Mouse (Mus musculus) urinary bladder, adult 2 months (tissue): ENCODE measurements around the gene Olfr551. TPM values are rescaled to one million over a fixed set of nuclear protein-coding genes. Genes with fewer than 3 reads are reported as not detected.

Experiments
- polyA plus RNA-seq: library from polyadenylated mRNA; depleted of rRNA; stranded (reverse); fragments of >200 nt; gene quantifications from 2 replicates; pipeline ENCODE4 v1.2.3, GENCODE M21; 2012; rRNA removed

Gene Olfr551
- polyA plus RNA-seq, 1 experiment: not detected

Other genes starting within 250 kb of the Olfr551 start
- 21.9 and 23.9 TPM in 2 replicates for gene Rrm1, start 150.2 kb downstream of the Olfr551 start, polyA plus RNA-seq
- gene Olfr543, start 110.2 kb downstream of the Olfr551 start, polyA plus RNA-seq: not detected in 2 replicates
- not detected in 2 replicates for gene Olfr544, start 103.6 kb downstream of the Olfr551 start, polyA plus RNA-seq
- not detected in 2 replicates for gene Olfr545, start 92.3 kb downstream of the Olfr551 start, polyA plus RNA-seq
- not detected in 2 replicates for gene Olfr547, start 57.1 kb downstream of the Olfr551 start, polyA plus RNA-seq
- gene Olfr548-ps1, start 51.0 kb downstream of the Olfr551 start, polyA plus RNA-seq: not detected in 2 replicates
- gene Olfr549, start 42.0 kb downstream of the Olfr551 start, polyA plus RNA-seq: not detected in 2 replicates
- gene Trim21, start 26.4 kb downstream of the Olfr551 start, polyA plus RNA-seq: 12.9 and 14.2 TPM in 2 replicates
- not detected in 2 replicates for gene Olfr550, start 20.4 kb downstream of the Olfr551 start, polyA plus RNA-seq
- gene Olfr552, start 5.9 kb upstream of the Olfr551 start, polyA plus RNA-seq: not detected in 2 replicates
- gene Olfr553, start 26.3 kb upstream of the Olfr551 start, polyA plus RNA-seq: not detected in 2 replicates
- not detected in 2 replicates for gene Olfr554, start 46.5 kb upstream of the Olfr551 start, polyA plus RNA-seq
- not detected in 2 replicates for gene Olfr555, start 66.9 kb upstream of the Olfr551 start, polyA plus RNA-seq
- not detected in 2 replicates for gene Olfr556, start 73.0 kb upstream of the Olfr551 start, polyA plus RNA-seq
- gene Trim68, start 95.4 kb upstream of the Olfr551 start, polyA plus RNA-seq: 75.3 and 99.1 TPM in 2 replicates
- gene Olfr557, start 104.0 kb upstream of the Olfr551 start, polyA plus RNA-seq: not detected in 2 replicates
- 1.3 and 1.4 TPM in 2 replicates for gene Olfr558, start 110.3 kb upstream of the Olfr551 start, polyA plus RNA-seq
- not detected in 2 replicates for gene Olfr33, start 127.2 kb upstream of the Olfr551 start, polyA plus RNA-seq
- gene Olfr559, start 135.6 kb upstream of the Olfr551 start, polyA plus RNA-seq: not detected in 2 replicates
- gene Olfr560, start 167.5 kb upstream of the Olfr551 start, polyA plus RNA-seq: 0.03 TPM in 1 of 2 replicates, not detected in the other
- 1.0 and 1.4 TPM in 2 replicates for gene Olfr78, start 167.6 kb upstream of the Olfr551 start, polyA plus RNA-seq
- not detected in 2 replicates for gene Olfr561, start 179.3 kb upstream of the Olfr551 start, polyA plus RNA-seq
- not detected in 2 replicates for gene Olfr564, start 211.6 kb upstream of the Olfr551 start, polyA plus RNA-seq